Mouse (Mus musculus) skeletal muscle tissue, adult 2 months (tissue): Measurements from ENCODE around the gene Tle2.

Experiments
- DNase-seq: peaks from one replicate; pipeline ENCODE4 v3.0.0-alpha.2; 2012; ENCODE audit warnings: low read depth, low spot score

The Tle2 gene

DNA sequence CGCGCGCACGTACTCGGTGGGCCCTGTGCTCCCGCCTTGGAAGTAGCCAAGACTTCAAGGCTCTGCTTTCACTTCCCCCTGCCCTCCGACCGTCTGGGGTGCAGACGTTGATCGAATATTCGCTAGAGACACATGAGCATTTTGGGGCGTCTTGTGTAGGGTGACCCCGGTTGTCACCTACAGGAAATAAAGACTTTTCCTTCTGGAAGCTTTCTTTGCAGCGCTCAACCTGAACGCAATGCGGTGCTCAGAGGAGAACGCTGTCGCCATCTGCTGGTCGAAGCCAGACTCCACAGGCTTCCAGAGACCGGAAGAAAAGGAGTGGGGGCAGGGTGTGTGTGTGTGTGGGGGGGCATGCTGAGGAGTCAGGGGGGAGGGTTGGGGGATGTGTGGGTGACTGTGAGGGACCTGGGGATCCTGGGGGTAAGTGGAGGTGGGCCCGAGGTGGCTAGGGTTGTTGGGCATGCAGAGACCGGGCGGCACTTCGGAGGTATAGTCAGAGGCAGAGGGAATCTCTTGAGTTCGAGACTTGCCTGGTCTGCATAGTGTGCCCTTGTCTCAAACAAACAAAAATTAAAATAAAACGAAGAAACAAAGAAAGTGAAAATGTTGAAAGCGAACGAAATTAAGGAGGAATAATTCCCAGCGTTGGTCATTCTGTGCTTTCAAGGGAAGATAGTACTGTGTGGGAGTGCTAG lies 30.8 kb downstream of the Tle2 start:
- peak; percentile 88 for DNase-seq

- no peak for DNase-seq
These were observed 31.3 kb downstream of the Tle2 start for GRCm38 (mm10) chr10:81605666-81605973.

- peak; percentile 97 for DNase-seq
These were observed 31.8 kb downstream of the Tle2 start, which contains the start of gene BC025920 for GRCm38 (mm10) chr10:81605974-81606751. Gene BC025920 (plus strand): TSS chr10:81606270.

GRCm38 (mm10) chr10:81608308-81608707 lies 33.9 kb downstream of the Tle2 start:
- no peak for DNase-seq

- no peak for DNase-seq
These were observed 38.4 kb downstream of the Tle2 start for GRCm38 (mm10) chr10:81612779-81613178.

GRCm38 (mm10) chr10:81615486-81615885 lies 41.1 kb downstream of the Tle2 start:
- no peak for DNase-seq

GRCm38 (mm10) chr10:81619976-81620375 lies 45.6 kb downstream of the Tle2 start:
- no peak for DNase-seq

DNA sequence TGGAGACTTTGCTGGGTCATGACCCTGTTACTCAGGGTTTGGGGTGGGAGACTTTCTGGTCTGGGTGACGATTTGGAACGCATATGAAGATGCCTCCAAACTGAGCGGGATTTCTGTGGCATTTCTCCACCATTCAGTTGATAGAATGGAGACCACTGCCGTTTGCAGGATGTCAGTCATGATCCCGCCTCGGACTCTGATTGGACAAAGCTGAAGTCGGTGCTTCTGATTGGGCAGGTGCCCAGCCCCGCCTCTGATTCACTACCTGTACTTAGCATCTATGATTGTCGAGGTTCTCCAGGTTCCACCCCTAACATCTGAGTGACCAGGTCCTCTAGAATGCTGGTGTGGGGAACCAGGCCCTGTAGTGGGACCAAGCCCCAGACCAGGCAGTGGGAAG lies 46.4 kb downstream of the Tle2 start:
- no peak for DNase-seq

GRCm38 (mm10) chr10:81623441-81623840 lies 49.1 kb downstream of the Tle2 start:
- DNase-seq = no peak

DNA sequence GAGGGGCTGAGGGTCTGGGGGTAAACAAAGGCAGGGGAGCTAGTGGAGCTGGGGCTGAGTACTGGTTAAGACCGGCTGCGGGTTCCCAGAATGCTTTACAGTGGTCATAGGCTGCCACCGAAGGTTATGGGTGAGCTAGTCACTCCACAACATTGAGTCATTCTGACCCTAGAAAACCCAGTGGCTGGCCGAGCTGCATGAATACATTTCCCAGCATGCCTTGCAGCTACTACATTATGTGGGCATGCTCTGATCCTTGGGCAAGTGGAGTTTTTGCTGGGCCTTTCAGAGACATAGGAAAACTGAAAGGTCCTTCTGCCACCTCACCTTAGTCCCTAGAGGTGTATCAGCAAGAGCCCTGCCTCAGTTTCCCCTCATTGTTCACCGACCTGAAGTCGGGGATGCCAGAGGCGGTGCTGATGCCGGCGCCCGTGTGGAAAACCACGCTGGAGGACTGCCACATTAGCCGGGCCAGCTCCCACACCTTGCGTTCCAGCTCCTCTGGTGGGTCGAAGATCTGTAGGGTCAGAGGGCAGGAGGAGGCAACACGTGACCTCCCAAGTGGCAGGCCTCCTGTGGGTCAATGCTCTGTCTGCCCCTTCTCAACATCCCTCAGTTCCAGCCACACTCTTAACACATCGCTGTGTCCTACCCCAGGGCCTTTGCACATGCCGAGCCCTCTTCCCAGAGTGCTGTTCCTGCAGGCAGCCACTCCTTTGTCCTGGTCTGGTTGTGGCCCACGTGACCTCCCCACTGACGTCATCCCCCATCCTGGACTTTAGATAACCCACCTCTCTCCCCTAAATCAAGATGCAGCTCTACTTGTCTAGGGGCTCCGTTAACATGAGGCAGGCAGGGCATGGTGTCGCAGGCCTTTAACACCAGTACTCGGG lies 52.0 kb downstream of the Tle2 start:
- DNase-seq = no peak

GRCm38 (mm10) chr10:81626994-81627835 lies 52.9 kb downstream of the Tle2 start, which contains the start of gene Sirt6:
Gene Sirt6 (minus strand): TSS chr10:81627797.
- peak; percentile 97 for DNase-seq

- no peak for DNase-seq
These were observed 53.5 kb downstream of the Tle2 start for GRCm38 (mm10) chr10:81627836-81628220.

DNA sequence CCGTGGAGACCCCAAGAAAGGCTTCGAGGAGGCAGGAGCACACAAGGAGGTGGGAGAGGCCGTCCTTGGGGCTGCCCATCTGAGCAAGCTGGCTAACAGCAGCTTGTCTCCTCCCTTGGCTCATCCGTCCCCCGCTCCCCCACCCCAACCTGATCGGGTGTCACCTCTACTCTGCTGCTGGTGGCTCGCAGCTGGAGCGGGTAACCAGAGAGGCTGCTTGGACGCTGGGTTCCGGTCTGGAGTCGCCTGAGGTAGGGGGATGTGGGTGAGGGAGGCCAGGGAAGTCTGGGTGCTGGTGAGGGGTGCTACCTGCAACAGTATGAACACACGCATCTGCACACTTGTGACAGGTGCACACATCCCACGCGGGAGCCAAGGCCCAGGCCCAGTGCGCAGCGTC lies 54.0 kb downstream of the Tle2 start, which contains the start of gene Ankrd24:
Gene Ankrd24, plus strand, starts transcription at position 151 of the 400 bp plus-strand sequence.
- DNase-seq = no peak

- DNase-seq = peak; percentile 63
These were observed 59.1 kb downstream of the Tle2 start for GRCm38 (mm10) chr10:81633253-81634099.

DNA sequence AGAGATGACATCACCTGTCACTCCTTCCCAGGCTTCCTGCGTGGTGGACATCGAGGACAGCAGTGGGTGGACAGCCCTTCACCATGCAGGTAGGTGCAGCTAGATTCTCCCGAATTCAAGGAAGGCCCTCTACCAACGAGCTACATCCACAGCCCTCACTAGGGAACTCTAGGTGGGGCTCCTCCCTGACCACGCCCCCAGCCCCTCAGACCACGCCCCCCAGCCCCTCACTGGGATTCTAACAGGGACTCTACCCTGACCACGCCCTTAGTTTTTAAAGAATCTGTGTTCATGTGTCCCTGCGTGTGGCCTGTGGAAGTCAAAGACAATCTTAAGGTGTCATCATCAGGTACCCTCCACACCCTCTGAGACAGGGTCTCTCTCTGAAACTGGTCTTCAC lies 62.0 kb downstream of the Tle2 start:
- no peak for DNase-seq

DNA sequence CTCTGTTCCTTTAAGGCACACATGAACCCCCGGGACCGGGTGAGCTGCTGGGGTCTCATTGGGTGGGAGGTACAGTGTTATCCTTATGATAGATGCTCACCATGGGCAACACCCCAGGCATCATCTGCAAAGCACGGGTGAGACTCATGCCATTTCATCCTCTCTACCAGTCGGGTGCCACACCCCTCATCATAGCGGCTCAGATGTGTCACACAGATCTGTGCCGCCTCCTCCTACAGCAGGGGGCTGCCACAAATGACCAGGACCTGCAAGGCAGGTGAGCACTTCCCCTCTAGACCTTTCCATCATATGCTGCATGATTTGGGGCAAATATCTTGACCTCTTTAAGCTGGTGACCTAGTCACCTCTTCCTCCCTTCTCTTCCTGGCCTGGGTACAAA lies 63.7 kb downstream of the Tle2 start:
- DNase-seq = no peak
